Mouse (Mus musculus) limb, embryonic 11.5 days (tissue): ENCODE measurements around the gene Fam19a2. TPM values are rescaled to one million over a fixed set of nuclear protein-coding genes. Genes with fewer than 3 reads are reported as not detected.

ENCODE experiments used
- ATAC-seq: fragments of 200-750 bp; cut with Nextera tagmentation; 2 replicates; pipeline ENCODE4 v1.8.0; 2017; ENCODE audit warnings: low read depth; ENCODE audit not compliant: insufficient number of reproducible peaks, low FRiP score, low TSS enrichment
- DNase-seq: peaks from one replicate; pipeline ENCODE4 v3.0.0-alpha.2; 2015; ENCODE audit warnings: low spot score
- H3K27ac ChIP-seq: fragments of 300-500 bp; sonication (generic); replicated peaks from 2 replicates; pipeline ENCODE4 v1.5.1; 2014; ENCODE audit warnings: low read depth, mild to moderate bottlenecking, low read length
- H3K27me3 ChIP-seq: fragments of 300-500 bp; sonication (generic); 2 replicates; pipeline ENCODE4 v1.6.1; 2014; ENCODE audit warnings: mild to moderate bottlenecking, low read length, mixed read lengths; ENCODE audit not compliant: control insufficient read depth, insufficient read depth
- H3K36me3 ChIP-seq: fragments of 300-500 bp; sonication (generic); 2 replicates; pipeline ENCODE4 v1.6.1; 2014; ENCODE audit warnings: mild to moderate bottlenecking, low read length, moderate library complexity, mixed read lengths; ENCODE audit not compliant: control insufficient read depth, insufficient read depth
- H3K4me1 ChIP-seq: fragments of 300-500 bp; sonication (generic); 2 replicates; pipeline ENCODE4 v1.6.1; 2014; ENCODE audit warnings: low read length, mixed read lengths; ENCODE audit not compliant: control insufficient read depth, insufficient read depth
- H3K4me2 ChIP-seq: fragments of 300-500 bp; sonication (generic); 2 replicates; pipeline ENCODE4 v1.6.1; 2014; ENCODE audit warnings: low read depth, mild to moderate bottlenecking, moderate library complexity; ENCODE audit not compliant: severe bottlenecking
- H3K4me3 ChIP-seq: fragments of 300-500 bp; sonication (generic); 2 replicates; pipeline ENCODE4 v1.5.1; 2014; ENCODE audit warnings: low read depth, low read length
- H3K9ac ChIP-seq: fragments of 300-500 bp; sonication (generic); 2 replicates; pipeline ENCODE4 v1.6.1; 2014; ENCODE audit warnings: mild to moderate bottlenecking, low read length
- H3K9me3 ChIP-seq: fragments of 300-500 bp; sonication (generic); 2 replicates; pipeline ENCODE4 v1.6.1; 2016; ENCODE audit warnings: low read length; ENCODE audit not compliant: control insufficient read depth
- WGBS: fragments of 180-500 bp; shearing (Covaris S2); extraction: QIAGEN DNeasy Blood & Tissue Kit; methylation state at CpG from one replicate; pipeline ENCODE4 v1.1.7; 2014; 5-methylcytosine and 5-hydroxymethylcytosine counted together
- polyA plus RNA-seq: library from polyadenylated mRNA; unstranded; fragments of >200 nt; fragmentation: Nextera tagmentation; extraction: Ambion mirVana; gene quantifications from 2 replicates; pipeline ENCODE4 v1.2.1, GENCODE M21; 2014

Fam19a2 gene
- polyA plus RNA-seq, 1 experiment from 2014 or later, result 2.5 TPM

DNA sequence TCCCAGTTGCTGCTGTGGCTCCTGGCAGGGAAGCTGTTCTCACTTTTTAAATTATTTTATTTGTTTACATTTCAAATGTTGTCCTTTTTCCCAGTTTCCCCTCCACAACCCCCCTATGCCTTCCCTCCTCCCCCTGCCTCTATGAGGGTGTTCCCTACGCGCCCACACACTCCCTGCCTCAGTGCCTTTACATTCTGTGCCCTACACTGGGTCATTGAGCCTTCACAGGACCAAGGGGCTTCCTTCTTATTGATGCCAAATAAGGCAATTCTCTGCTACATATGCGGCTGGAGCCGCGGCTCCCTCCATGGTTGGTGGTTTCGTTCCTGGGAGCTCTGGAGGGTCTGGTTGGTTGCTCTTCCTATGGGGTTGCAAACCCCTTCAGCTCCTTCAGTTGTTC lies 93.2 kb downstream of the Fam19a2 start:
- Histone ChIP-seq H3K9ac (no peak overlapping the region), H3K9me3 (no peaks in the 10 kb centered on the region), H3K4me2 (no peak overlapping the region), H3K4me3 (no peak overlapping the region), H3K4me1 (no peaks in the 10 kb centered on the region), H3K27ac (no peak overlapping the region), H3K36me3 (no peaks in the 10 kb centered on the region), H3K27me3 (no peaks in the 10 kb centered on the region)
- DNase-seq (no peak), ATAC-seq (no peak)
- 89% methylated on average over 6 of the region's 6 CpGs for WGBS

DNA sequence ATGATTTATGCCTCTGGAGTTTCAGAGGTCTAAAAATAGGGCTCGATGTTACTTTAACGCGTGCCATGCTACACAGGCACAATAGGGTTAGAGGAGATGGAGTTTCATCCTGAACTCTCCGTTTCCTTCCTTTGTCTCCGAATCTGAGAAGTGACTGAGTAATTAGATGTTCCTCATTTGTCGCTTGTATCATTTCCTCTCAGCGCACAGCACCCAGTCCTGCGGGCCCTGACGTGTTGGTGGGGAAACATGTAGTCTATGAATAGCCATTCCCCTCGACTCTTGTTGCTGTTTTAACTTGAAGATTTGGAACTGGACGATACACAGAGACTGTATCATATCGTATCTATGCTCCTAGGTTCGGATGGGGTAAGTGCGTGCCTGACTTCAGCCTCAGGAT lies 96.7 kb downstream of the Fam19a2 start:
- Histone ChIP-seq H3K9ac (no peak overlapping the region), H3K9me3 (no peaks in the 10 kb centered on the region), H3K4me3 (no peak overlapping the region), H3K27ac (no peak overlapping the region), H3K4me1 (no peaks in the 10 kb centered on the region), H3K27me3 (no peaks in the 10 kb centered on the region), H3K36me3 (no peaks in the 10 kb centered on the region), H3K4me2 (no peak overlapping the region)
- ATAC-seq (no peak), DNase-seq (no peak)
- WGBS, result 78% methylated on average over 14 of the region's 14 CpGs

DNA sequence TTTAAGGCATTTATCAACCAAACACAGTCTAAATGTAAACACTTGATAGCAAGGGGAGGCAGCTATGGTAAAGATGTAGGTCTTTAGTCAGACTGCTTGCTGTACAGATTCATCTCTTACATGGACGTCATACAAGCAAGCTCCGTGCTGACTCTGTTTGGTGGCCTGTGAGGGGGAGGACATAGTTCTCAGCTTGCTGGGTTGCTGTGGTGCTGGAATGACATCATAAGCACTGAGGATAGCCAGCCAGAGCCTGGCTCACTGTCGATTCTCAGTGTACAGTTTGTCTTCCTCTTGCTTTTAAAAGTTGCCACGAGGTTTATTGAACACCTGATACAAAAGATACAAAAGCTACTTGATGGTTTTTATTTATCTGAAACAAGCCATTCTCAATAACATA lies 100.8 kb downstream of the Fam19a2 start:
- H3K36me3 ChIP-seq, result no peaks in the 10 kb centered on the region
- H3K27ac ChIP-seq, result no peak overlapping the region
- no peak overlapping the region for H3K4me3 ChIP-seq
- ATAC-seq (no peak), DNase-seq (no peak)
- H3K4me1 ChIP-seq, result no peaks in the 10 kb centered on the region
- H3K9me3 ChIP-seq, result no peaks in the 10 kb centered on the region
- WGBS, result 79% methylated on average over 4 of the region's 4 CpGs
- no peak overlapping the region for H3K9ac ChIP-seq
- no peak overlapping the region for H3K4me2 ChIP-seq
- no peaks in the 10 kb centered on the region for H3K27me3 ChIP-seq

DNA sequence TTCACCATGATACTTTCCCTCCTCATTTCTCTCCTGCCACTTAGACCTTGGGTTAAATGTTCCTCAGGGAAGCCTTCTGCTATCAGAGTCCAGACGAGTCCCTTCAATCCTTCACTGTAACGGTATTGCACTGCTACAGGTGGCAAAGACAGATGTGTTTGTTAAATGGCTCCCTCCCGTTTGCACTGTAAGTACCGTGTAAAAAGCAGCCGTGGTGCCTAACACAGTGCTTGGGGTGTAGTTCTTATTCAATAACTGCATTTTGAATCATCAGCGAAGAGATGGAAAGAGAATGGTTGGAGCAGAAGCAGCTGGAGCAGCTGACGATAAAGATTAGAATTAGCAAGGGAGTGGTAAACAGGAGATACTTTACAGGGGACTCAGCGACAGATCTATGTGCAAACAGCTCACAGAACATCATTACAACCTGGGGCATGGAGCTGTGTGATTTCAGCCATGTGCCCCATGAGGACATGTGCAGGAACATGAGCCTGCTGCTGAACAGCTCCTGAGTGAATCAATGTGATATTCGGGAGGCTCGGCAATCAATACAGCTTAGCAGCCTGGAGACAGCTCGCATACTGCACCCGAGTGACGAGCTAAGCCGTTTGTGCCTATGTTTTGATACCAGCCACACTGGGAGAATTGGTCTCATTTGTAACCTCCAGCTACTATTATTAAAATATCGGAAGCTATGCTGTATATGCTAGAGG lies 103.5 kb downstream of the Fam19a2 start:
- no peak for ATAC-seq
- H3K9ac ChIP-seq, result no peak overlapping the region
- WGBS, result 84% methylated on average over 15 of the region's 15 CpGs
- no peak overlapping the region for H3K4me2 ChIP-seq
- H3K27me3 ChIP-seq, result no peaks in the 10 kb centered on the region
- no peaks in the 10 kb centered on the region for H3K4me1 ChIP-seq
- DNase-seq, result no peak
- no peak overlapping the region for H3K4me3 ChIP-seq
- H3K27ac ChIP-seq, result no peak overlapping the region
- H3K9me3 ChIP-seq, result no peaks in the 10 kb centered on the region
- H3K36me3 ChIP-seq, result no peaks in the 10 kb centered on the region

DNA sequence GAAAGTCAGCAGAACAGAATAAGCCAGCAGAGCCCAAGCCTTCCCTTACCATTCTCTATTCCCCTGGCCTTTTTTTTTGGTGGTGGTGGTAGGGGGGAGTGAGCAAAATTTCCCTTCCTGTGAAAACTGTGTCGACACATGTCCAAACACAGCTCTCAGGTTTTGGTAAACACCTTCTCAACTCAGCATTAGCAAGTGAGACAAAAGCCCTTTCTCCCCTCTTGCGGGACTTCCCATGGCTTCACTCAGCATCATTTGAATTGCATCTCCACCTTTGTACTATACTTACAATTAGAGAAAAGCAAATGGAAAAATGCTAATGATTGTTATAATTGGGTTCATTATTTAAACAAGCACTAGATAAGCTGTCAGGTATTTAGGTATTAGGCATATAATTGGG lies 119.5 kb downstream of the Fam19a2 start:
- no peaks in the 10 kb centered on the region for H3K27me3 ChIP-seq
- no peaks in the 10 kb centered on the region; the same call in 1 of the 2 replicates for H3K9me3 ChIP-seq
- no peak overlapping the region for H3K9ac ChIP-seq
- no peaks in the 10 kb centered on the region for H3K36me3 ChIP-seq
- 60% methylated on average over 2 of the region's 2 CpGs for WGBS
- no peak overlapping the region for H3K27ac ChIP-seq
- no peak overlapping the region for H3K4me2 ChIP-seq
- H3K4me3 ChIP-seq, result no peak overlapping the region
- DNase-seq, result no peak
- H3K4me1 ChIP-seq, result no peaks in the 10 kb centered on the region
- no peak for ATAC-seq

DNA sequence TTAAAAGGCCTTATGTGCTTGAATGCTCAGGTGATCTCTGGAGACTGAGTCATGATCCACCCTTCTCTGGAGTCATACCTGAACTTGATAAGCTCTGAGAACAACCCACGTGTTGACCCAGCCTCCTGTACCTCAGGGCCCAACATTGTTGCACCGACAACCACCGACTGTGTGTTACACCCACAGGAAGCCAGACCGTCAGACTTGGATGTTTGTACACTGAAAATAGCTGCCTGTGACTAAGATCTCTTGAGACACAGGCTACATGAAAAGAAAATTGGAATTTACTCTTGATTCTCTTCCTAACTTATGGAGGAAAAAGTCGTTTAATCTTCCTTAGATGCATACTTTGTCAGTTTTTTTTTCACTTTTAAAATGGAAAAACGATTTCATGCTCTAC lies 121.8 kb downstream of the Fam19a2 start:
- ATAC-seq (no peak), DNase-seq (no peak)
- no peak overlapping the region for H3K4me3 ChIP-seq
- H3K4me2 ChIP-seq, result no peak overlapping the region
- H3K9me3 ChIP-seq, result no peaks in the 10 kb centered on the region; the same call in 1 of the 2 replicates
- no peaks in the 10 kb centered on the region for H3K36me3 ChIP-seq
- no peak overlapping the region for H3K27ac ChIP-seq
- H3K4me1 ChIP-seq, result no peaks in the 10 kb centered on the region
- H3K27me3 ChIP-seq, result no peaks in the 10 kb centered on the region
- WGBS, result 83% methylated on average over 6 of the region's 6 CpGs
- H3K9ac ChIP-seq, result no peak overlapping the region

DNA sequence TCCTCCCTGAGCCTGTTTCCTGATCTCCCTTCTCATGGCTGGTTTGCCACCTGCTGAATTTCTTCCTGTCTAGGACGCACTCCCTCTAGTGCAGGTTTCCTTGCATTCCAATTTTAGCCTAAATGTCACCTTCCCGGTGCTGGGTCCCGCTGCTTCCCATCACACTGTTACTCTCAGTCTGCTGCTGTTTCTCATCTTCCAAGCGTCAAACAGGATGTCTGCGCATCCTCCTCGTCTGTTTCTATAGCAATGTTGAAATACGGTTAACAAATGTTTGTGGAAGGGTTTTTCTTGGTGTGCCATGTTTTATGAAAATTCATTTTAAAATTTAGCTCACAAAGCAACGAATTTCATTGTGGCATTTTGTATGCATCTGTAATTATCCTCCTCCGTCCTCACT lies 131.6 kb downstream of the Fam19a2 start:
- no peaks in the 10 kb centered on the region for H3K4me1 ChIP-seq
- no peak overlapping the region for H3K27ac ChIP-seq
- H3K9me3 ChIP-seq, result no peaks in the 10 kb centered on the region
- no peak for ATAC-seq
- no peak for DNase-seq
- no peak overlapping the region for H3K4me2 ChIP-seq
- H3K9ac ChIP-seq, result no peak overlapping the region
- H3K4me3 ChIP-seq, result no peak overlapping the region
- no peaks in the 10 kb centered on the region for H3K36me3 ChIP-seq
- no peaks in the 10 kb centered on the region for H3K27me3 ChIP-seq
- 71% methylated on average over 9 of the region's 9 CpGs for WGBS

DNA sequence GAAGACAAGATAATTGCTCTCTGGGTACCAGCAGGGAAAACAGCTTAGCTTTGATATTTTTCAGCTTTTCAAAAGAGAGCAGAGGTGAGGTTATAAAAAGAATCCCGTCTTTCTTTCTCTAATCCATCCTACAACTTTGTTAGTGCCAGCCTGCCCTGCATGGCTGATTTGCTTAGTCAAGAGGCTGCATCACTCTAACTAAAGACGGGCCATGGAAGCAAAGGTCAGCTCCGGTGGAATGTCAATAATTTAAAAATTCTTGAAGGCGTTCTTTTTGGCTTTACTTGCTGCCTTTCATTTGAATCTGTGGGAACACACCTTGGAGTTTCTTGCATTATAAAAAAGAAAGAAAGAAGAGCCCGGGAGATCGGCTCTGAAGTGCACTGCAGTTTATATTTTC lies 134.3 kb downstream of the Fam19a2 start:
- Histone ChIP-seq H3K27ac (no peak overlapping the region), H3K27me3 (no peaks in the 10 kb centered on the region), H3K4me2 (no peak overlapping the region), H3K36me3 (no peaks in the 10 kb centered on the region), H3K9me3 (no peaks in the 10 kb centered on the region), H3K4me3 (no peak overlapping the region), H3K4me1 (no peaks in the 10 kb centered on the region), H3K9ac (no peak overlapping the region)
- ATAC-seq, result no peak
- no peak for DNase-seq
- 83% methylated on average over 6 of the region's 6 CpGs for WGBS

DNA sequence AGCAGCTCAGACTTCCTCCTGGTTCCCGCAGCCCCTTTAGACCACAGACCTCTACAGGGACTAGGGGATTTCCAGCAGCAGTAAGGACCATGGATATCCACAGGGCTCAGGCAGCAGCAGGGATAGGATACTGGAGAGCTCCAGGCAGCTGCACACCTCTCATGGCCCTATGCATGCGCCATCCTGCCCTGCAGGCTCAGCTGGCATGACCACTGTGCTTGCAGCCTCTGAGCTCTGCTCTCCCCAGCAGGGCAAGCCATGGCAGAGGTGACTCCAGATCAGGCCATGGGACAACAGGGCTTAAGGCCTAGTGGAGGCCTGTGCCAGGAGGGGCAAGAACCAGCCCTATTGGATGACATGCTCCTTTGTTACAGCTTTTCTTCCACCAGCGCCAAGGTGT lies 137.4 kb downstream of the Fam19a2 start:
- ATAC-seq, result 0 out of 2 replicates have a peak, but pooled peaks have one; percentile 27
- Histone ChIP-seq H3K4me2 (no peak overlapping the region), H3K4me1 (no peaks in the 10 kb centered on the region), H3K9ac (no peak overlapping the region), H3K27ac (no peak overlapping the region), H3K9me3 (no peaks in the 10 kb centered on the region), H3K27me3 (no peaks in the 10 kb centered on the region), H3K4me3 (no peak overlapping the region), H3K36me3 (no peaks in the 10 kb centered on the region)
- no peak for DNase-seq
- WGBS, result 89% methylated on average over 3 of the region's 3 CpGs
